Mouse (Mus musculus): ENCODE data around the gene Kctd18. TPM values are rescaled to one million over a fixed set of nuclear protein-coding genes. Genes with fewer than 3 reads are reported as not detected.

The Kctd18 gene
- total and polyA plus RNA-seq, 3 experiments, result 4.2 to 6.6 (median 5.8) TPM

GRCm38 (mm10) chr1:57971588-57971987 is 47.2 kb downstream of the Kctd18 start:
- no peak for DNase-seq
- Histone ChIP-seq H3K27ac (no peak overlapping the region), H3K36me3 (ENCODE audit: control insufficient read depth, insufficient read depth, low read length) (no peaks in the 10 kb centered on the region), H3K79me2 (replicated peaks; ENCODE audit: control insufficient read depth, insufficient read depth, low read length) (no peaks in the 10 kb centered on the region), H3K4me1 (ENCODE audit: control insufficient read depth, insufficient read depth, low read length) (no peaks in the 10 kb centered on the region), H3K27me3 (ENCODE audit: control insufficient read depth, insufficient read depth, low read length) (no peaks in the 10 kb centered on the region), H3K9ac (ENCODE audit: low read depth, low read length) (no peak overlapping the region), H3K4me3 (no peak overlapping the region)
- intact Hi-C loops (cut with DNase I), result loop anchor here (2.0 kb wide), 2 partner anchors 23 to 59 kb away; partner anchors contain the start of gene Sgo2a
- TF ChIP-seq EP300 (IDR thresholded peaks at IDR 0.05; ENCODE audit: insufficient read depth, low read depth, low read length), result no peak
- no peak for TF ChIP-seq CTCF (IDR thresholded peaks at IDR 0.05)
- TF ChIP-seq POLR2A (IDR thresholded peaks at IDR 0.05; ENCODE audit: insufficient read depth, low read depth, low read length), result no peak
- 72% methylated on average over 2 of the region's 2 CpGs for WGBS

GRCm38 (mm10) chr1:57969327-57970271 is 49.2 kb downstream of the Kctd18 start:
- peak overlapping the region; percentile 96 for H3K27ac ChIP-seq
- H3K4me1 ChIP-seq (ENCODE audit: control insufficient read depth, insufficient read depth, low read length), result no peaks in the 10 kb centered on the region
- DNase-seq, result peak; percentile 96 to 98
- H3K9ac ChIP-seq (ENCODE audit: low read depth, low read length), result peak overlapping the region; percentile 90
- 1% methylated on average over 65 of the region's 65 CpGs for WGBS
- intact Hi-C loops (cut with DNase I), result loop anchor here (1.0 to 10.0 kb wide), 4 partner anchors 25 to 541 kb away; partner anchors contain the start of genes Sgo2a and Spats2l
- H3K27me3 ChIP-seq (ENCODE audit: control insufficient read depth, insufficient read depth, low read length), result no peaks in the 10 kb centered on the region
- no peaks in the 10 kb centered on the region for H3K79me2 ChIP-seq (replicated peaks; ENCODE audit: control insufficient read depth, insufficient read depth, low read length)
- H3K36me3 ChIP-seq (ENCODE audit: control insufficient read depth, insufficient read depth, low read length), result no peaks in the 10 kb centered on the region
- H3K4me3 ChIP-seq, result peak overlapping the region; percentile 93
- TF ChIP-seq EP300 (IDR thresholded peaks at IDR 0.05; ENCODE audit: insufficient read depth, low read depth, low read length) (peak; percentile 57; the same call in 1 of the 2 replicates), POLR2A (IDR thresholded peaks at IDR 0.05; ENCODE audit: insufficient read depth, low read depth, low read length) (peak; percentile 73), CTCF (IDR thresholded peaks at IDR 0.05) (peak; percentile 95)

GRCm38 (mm10) chr1:57955774-57956173 is 63.0 kb downstream of the Kctd18 start:
- TF ChIP-seq CTCF (IDR thresholded peaks at IDR 0.05) (no peak), EP300 (IDR thresholded peaks at IDR 0.05; ENCODE audit: insufficient read depth, low read depth, low read length) (no peak), POLR2A (IDR thresholded peaks at IDR 0.05; ENCODE audit: insufficient read depth, low read depth, low read length) (no peak)
- no peak overlapping the region for H3K9ac ChIP-seq (ENCODE audit: low read depth, low read length)
- no peaks in the 10 kb centered on the region for H3K36me3 ChIP-seq (ENCODE audit: control insufficient read depth, insufficient read depth, low read length)
- DNase-seq, result no peak
- H3K4me3 ChIP-seq, result no peak overlapping the region
- 90% methylated on average over 1 of the region's 1 CpGs for WGBS
- intact Hi-C loops (cut with DNase I), result no loop called here
- no peaks in the 10 kb centered on the region for H3K27me3 ChIP-seq (ENCODE audit: control insufficient read depth, insufficient read depth, low read length)
- H3K4me1 ChIP-seq (ENCODE audit: control insufficient read depth, insufficient read depth, low read length), result no peaks in the 10 kb centered on the region
- H3K79me2 ChIP-seq (replicated peaks; ENCODE audit: control insufficient read depth, insufficient read depth, low read length), result no peaks in the 10 kb centered on the region
- no peak overlapping the region for H3K27ac ChIP-seq

GRCm38 (mm10) chr1:57954376-57954765 is 64.4 kb downstream of the Kctd18 start:
- intact Hi-C loops (cut with DNase I), result no loop called here
- no peak overlapping the region for H3K4me3 ChIP-seq
- H3K4me1 ChIP-seq (ENCODE audit: control insufficient read depth, insufficient read depth, low read length), result no peaks in the 10 kb centered on the region
- no peak overlapping the region for H3K27ac ChIP-seq
- no peak for DNase-seq
- WGBS, result 85% methylated on average over 5 of the region's 5 CpGs
- H3K36me3 ChIP-seq (ENCODE audit: control insufficient read depth, insufficient read depth, low read length), result no peaks in the 10 kb centered on the region
- no peaks in the 10 kb centered on the region for H3K27me3 ChIP-seq (ENCODE audit: control insufficient read depth, insufficient read depth, low read length)
- no peaks in the 10 kb centered on the region for H3K79me2 ChIP-seq (replicated peaks; ENCODE audit: control insufficient read depth, insufficient read depth, low read length)
- H3K9ac ChIP-seq (ENCODE audit: low read depth, low read length), result no peak overlapping the region
- no peak for TF ChIP-seq EP300 (IDR thresholded peaks at IDR 0.05; ENCODE audit: insufficient read depth, low read depth, low read length)
- no peak for TF ChIP-seq POLR2A (IDR thresholded peaks at IDR 0.05; ENCODE audit: insufficient read depth, low read depth, low read length)
- TF ChIP-seq CTCF (IDR thresholded peaks at IDR 0.05), result no peak

- Histone ChIP-seq H3K9ac (ENCODE audit: low read depth, low read length) (no peak overlapping the region), H3K36me3 (ENCODE audit: control insufficient read depth, insufficient read depth, low read length) (no peaks in the 10 kb centered on the region), H3K4me1 (ENCODE audit: control insufficient read depth, insufficient read depth, low read length) (no peaks in the 10 kb centered on the region), H3K27me3 (ENCODE audit: control insufficient read depth, insufficient read depth, low read length) (no peaks in the 10 kb centered on the region), H3K79me2 (replicated peaks; ENCODE audit: control insufficient read depth, insufficient read depth, low read length) (no peaks in the 10 kb centered on the region), H3K27ac (no peak overlapping the region), H3K4me3 (no peak overlapping the region)
- TF ChIP-seq EP300 (IDR thresholded peaks at IDR 0.05; ENCODE audit: insufficient read depth, low read depth, low read length), result no peak
- intact Hi-C loops (cut with DNase I), result no loop called here
- DNase-seq, result no peak
- 79% methylated on average over 16 of the region's 16 CpGs for WGBS
Measured at GRCm38 (mm10) chr1:57953586-57954375, 65.0 kb downstream of the Kctd18 start.
